Mouse (Mus musculus) neutrophil, adult 5-6 weeks (primary cell): ENCODE results near the gene Mtg2. TPM values are rescaled to one million over a fixed set of nuclear protein-coding genes. Genes with fewer than 3 reads are reported as not detected.

ENCODE experiments used
- ATAC-seq: fragments of 151-379, 151-347 bp; 2 replicates; pipeline ENCODE4 v1.8.0; 2017; ENCODE audit warnings: mild to moderate bottlenecking, moderate TSS enrichment; ENCODE audit not compliant: insufficient number of reproducible peaks, poor library complexity, low FRiP score, severe bottlenecking; ENCODE audit errors: extremely low read depth
- total RNA-seq: library from RNA; stranded (forward); fragments of 200-1000 nt; gene quantifications from 2 replicates; pipeline ENCODE4 v1.2.3, GENCODE M21; 2017

Mtg2 gene
- 20.4 and 23.2 TPM in 2 replicates for total RNA-seq

DNA sequence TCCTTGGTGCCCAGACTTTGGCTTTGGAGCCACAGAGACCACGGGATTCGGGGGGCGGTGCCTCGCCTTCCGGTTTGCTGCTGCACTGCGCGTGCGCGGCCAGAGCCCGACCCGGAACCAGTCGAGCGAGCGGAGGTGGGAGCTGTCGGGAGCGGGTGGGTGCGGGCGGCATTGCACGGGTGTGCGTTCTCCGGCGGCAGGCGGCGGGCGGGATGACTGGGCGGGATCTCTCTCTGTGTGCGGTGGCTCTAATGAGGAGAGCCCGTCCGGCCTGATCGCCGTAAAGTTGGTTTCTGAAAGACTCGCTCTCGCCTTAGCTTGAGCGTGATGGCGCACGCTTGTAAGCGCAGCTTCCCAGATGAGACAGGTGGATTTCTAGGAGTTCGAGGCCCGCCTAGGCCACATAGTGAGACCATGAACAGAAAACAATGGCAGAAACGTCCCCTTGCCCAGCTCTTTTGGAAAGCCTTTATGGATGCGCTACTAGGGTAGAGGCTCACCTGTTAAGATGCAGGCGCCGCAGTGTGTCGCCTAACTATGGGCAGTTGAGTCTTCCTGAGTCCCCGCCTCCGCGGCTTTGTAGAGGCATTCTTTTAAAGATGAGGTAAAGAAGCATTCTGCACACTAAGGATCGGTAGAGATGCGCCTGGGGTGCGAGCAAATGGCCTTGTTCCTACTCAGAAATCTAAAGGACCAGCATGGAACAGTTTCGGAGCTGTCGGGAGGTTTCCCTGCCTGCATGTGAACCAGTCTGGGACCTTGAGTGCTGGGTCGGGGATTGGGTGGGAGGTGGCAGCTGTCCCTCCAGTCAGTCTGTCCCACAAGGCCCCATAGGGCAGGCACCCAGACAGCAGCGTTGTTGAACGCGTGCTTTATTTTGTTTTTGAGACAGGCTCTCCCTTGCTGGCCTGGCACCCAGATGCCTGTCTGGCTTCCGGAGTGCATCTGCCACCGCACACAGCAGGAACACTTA, at the start of gene Mtg2:
Gene Mtg2 (plus strand): TSS at position 108 of the 973 bp plus-strand sequence.
- peak; percentile 80 for ATAC-seq

- no peak for ATAC-seq
Measured at GRCm38 (mm10) chr2:180020919-180021318, 49.5 kb upstream of the Mtg2 start.

DNA sequence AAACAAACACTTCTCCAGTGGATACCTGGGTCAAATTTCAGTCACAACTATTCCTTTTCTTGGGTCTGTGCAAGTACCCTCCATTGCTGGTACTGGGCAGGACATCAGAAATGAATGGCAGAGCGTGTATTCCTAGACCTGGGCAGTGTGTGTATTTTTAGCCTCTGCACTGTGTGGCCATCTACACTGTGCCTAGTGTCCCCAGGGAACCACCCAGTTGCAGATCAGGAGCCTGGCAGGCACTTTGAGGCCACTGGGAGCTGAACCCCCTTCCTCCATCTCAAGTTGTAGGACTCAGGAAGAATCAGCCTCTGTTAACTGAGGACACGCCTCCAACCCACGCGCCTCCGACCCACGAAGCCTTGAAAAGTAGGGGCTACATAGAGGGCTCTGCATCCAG, 47.6 kb upstream of the Mtg2 start:
- ATAC-seq = no peak

DNA sequence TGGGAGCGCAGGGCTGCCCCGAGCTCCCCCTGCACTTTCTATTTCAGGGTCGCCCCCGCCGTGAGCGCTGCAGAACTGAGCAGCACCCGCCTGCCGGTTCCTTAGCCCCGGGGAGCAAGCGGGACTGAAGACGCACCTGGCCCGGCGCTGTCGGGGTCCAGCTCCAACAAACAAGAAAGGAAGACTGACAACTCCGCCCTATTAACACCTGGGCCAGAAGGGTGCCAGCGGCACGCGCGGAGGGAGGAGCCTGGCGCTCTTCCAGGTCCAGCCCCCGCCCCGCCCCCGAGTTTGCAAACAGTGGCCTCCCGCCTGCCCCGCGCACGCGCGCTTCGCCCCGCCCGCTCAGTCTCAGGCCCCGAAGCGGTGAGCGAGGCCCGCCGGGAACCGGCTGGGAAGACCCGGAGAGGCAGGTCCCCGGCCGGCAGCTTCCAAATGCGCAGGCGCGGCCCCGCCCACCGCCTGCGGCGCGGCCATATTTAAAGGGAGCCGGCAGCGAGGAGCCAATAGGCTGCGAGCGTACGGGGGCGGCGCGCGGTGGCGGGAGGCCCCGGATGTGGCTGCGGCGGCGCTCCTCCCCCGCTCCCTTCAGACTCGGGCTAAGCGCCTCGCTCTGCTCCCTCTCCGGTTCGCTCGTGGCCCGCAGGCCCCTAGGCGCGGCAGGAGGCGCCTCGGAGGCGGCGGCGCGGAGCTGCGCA, 45.8 kb upstream of the Mtg2 start, which contains the start of gene Lsm14b:
Gene Lsm14b (plus strand): TSS at position 587 of the 698 bp plus-strand sequence.
- ATAC-seq = peak; percentile 82

GRCm38 (mm10) chr2:180025135-180025860, 45.1 kb upstream of the Mtg2 start:
- ATAC-seq = no peak

DNA sequence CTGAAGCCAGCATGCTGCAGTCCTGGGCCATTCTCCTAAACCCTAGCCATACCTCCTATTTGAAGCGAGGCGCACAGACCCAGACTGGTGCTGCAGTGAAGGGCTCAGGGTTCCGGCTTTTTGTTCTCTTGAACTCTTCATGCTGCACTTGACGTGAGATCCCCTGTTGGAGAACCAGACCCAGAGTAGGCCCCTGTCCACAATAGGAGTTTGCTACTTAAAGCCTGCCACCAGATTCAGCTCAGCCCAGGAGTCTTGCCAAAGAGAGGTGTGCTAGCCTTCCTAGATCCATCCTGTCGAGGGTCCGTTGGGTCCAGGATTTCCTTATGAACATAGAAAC, 44.6 kb upstream of the Mtg2 start:
- no peak for ATAC-seq

DNA sequence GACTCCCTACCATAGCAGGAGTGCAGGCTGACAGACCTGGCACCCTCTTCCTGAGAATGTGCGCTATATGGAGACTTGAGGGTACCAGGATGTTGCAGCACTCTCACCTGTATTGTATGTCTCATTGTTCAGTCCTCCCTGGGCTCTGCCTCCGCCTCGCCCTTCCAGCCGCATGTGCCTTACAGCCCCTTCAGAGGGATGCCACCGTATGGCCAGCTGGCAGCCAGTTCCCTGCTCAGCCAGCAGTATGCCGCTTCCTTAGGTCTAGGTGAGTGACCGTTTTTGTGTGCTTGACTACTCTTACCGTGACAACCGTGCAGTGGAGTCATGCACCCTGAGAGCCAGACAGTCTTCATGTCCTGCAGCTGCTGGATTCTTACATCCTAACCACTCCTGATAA, 42.6 kb upstream of the Mtg2 start:
- no peak for ATAC-seq

DNA sequence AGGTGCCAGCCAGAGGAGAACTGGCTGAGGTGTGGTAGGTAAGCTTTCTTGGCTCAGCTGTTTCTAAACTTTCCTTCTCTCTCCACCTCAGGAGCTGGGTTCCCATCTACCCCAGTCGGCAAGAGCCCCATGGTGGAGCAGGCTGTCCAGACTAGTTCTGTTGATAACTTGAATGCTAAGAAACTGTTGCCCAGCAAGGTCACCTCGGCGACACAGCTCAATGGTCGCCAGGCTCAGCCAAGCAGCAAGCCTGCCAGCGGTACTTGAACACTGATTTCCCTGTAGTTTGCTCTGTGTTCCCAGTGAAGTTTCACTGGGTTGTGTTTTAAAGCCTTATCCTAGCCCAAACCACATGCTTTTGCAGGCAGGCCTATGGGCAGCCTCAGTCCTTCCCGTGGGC, 39.1 kb upstream of the Mtg2 start:
- ATAC-seq = no peak

DNA sequence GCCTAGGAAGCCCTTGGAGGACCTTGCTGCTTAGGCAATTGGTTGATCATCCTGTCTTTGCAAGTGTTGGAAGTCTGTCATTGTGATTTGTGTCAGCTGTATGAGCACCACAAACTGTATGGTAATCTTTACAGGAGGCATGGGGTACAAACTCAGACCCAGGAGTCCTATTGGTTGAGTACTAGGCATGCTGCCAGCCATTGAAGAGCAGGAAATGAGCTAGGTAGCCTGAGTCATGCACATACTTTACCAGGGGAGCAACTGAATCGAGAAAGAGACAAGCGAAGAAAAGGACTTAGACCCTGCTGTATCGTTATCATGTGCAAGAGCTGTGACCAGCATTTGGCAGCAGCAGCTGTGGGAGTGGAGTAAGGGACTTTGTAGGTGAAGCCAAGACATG, 37.5 kb upstream of the Mtg2 start:
- ATAC-seq = no peak

DNA sequence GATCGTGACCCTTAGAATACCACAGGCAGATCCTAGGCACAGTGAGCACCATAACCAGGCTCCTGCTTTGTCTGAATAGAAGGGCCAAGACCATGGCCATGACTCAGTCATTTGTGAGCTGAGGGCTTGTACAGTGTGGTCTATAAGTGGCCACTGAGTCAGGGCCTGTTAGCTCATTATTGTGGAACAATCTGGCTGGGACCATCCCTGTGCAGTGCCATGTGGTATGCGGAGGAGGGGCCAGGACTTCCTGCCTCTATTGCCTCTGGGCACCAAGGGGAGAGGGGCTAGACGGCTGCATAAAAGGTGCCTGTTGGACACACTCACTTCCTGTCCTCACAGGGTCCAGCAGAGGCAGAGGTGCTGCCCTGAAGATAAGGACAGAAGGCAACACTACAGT, 36.4 kb upstream of the Mtg2 start:
- no peak for ATAC-seq

- no peak for ATAC-seq
Measured at GRCm38 (mm10) chr2:180034753-180035152, 35.6 kb upstream of the Mtg2 start.

DNA sequence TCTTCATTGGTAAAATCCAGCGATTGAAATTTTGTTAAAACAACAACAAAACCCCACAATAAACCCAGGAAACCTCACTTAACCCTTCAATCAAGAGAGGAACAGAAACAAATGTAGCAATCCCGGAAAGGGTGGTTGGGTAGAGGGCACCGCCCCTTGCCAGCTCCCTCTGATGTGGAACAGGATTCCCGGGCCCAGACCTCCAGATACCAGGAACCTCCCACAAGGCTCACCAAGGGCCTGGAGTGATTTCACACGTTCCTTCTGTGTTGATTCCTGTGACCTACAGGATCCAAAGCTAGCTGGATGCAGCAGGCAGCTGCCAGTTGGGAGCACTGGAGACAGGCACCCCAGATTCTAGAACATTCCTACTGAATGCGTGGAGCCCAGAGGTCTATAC, 30.0 kb upstream of the Mtg2 start:
- no peak for ATAC-seq

DNA sequence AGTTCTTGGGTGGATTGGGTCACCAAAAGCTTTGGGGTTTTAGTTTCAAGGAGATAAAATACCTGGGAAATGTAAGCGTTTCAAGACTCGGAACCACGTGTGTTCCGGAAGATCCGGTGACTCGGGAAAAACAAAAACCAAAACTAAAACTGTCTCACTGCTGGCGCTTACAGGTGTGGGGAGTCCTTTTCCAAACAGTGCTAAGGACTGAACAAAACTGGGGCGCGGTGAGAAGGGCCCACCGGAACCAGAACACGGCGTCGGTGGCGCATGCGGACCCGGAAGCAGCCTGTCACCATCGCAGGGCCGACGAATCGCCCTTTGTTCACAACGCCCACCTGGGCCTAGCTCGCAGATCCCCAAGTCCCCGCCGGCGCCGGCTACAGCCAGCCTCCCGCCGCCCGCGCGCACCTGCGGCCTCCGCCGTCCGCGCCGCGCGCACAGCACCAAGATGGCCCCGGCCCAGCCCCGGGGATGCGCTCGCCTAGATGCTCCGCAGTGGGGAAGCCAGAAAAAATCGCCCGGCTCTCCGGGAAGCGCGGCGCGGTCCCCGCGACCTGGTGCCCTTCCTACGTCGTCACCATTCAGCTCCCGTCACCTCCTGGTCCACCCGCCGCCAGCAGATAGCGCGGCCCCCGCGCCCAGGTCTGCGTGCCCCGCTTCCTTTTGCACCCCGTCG, 28.7 kb upstream of the Mtg2 start:
- no peak for ATAC-seq

DNA sequence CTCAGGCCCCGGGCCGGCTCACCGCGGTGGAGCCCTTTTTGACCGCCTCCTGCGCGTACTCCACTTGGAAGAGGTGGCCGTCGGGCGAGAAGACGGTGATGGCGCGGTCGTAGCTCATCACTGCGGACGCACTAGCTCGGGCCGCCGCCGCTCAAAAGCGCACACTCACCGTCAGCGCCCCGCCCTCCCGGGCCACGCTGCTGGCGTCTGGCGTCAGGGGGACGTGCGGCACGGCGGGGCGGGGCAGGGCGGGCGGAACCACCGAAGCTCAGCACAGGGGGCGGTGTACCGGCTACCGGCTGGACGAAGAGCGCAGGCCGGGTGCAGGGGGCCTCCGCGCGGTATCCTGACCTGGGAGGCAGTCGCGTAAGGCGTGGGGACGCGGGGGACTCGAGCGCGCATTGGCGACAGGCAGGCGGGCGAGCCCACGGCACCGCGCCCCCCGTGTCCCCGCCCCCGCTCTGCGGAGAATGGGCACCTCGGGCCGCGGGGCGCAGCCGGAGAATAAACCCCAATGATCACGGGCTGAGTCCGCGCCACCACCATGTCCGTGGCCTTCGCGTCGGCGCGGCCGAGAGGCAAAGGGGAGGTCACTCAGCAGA, 28.0 kb upstream of the Mtg2 start, which contains the start of the genes Psma7 and Ss18l1:
Gene Psma7 (minus strand): TSS at position 178 of the 602 bp plus-strand sequence.
Gene Ss18l1 (plus strand): TSS at position 254 of the 602 bp plus-strand sequence.
- peak; percentile 83 for ATAC-seq

GRCm38 (mm10) chr2:180042858-180043515, 27.4 kb upstream of the Mtg2 start:
- no peak for ATAC-seq

DNA sequence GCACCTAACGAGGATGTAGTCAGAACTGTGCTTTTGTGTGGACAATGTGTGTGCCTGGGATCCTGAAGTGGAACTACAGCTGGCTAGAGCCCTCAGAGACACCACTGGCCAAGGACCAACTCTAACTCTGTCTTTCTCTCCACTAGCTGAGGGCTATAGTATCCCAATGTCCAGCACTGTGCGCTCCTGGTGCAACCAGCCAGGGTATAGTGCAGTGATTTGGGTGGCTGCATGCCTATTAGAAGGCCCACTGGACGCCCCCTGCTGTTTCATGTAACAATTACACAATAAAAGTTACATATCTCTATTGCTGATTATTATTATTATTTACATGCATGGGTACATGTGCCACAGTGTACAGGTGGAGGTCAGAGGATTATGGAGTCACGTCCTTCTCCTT, 25.1 kb upstream of the Mtg2 start:
- ATAC-seq = peak; percentile 39; the same call in 1 of the 2 replicates

DNA sequence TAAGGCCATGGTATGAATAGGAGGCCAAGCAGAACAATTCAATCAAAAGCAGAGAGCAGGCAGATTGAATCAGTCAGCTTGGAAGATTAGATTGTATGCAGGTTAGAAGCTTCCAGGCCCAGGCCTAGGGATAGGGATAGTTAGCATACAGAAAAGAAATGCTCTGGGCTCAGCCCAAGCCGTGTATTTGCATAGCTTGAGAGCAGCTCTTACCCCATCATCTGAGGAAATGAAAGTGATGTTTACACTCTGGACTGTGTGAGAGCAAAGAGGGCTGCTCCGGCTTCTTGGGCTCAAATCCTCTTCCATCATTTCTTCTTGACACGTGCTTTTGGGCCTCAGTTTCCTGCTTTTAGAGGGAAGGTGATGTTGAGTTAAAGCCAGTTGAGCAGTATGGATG, 22.8 kb upstream of the Mtg2 start:
- ATAC-seq = no peak
